Mouse (Mus musculus): ENCODE results near the gene Pdlim1.

DNA sequence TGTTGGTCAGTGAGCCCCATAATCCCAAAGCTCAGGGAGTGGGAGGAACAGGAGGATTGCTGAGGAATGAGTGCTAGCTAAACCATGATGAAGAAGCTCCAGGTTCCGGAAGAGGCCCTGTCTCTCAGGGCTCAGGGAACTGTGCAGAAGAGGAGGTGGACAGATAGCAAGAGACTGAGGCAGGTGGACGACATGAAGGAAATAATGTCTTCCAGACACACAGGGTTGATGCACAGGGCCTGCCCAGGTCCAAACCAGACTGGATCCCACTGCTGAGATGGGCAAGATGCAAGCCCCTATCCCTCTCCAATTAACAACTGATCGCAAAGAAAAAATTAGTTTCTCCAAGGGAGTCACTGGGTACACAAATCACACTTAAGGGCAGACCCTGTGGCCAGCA, 16.9 kb downstream of the Pdlim1 start:
- TF ChIP-seq POLR2A (IDR thresholded peaks at IDR 0.05; ENCODE audit: low read depth, low read length): no peak
- no peak for TF ChIP-seq CTCF (IDR thresholded peaks at IDR 0.05; ENCODE audit: borderline replicate concordance, insufficient read depth, low read length)
